Mouse (Mus musculus) cerebellum, adult 2 months (tissue): Measurements from ENCODE around the gene Zfc3h1.

Experiments used
- CTCF ChIP-seq: fragments of 200-500 bp; IDR thresholded peaks from 2 replicates; pipeline ENCODE4 v1.5.1; 2011; ENCODE audit warnings: low read depth, mild to moderate bottlenecking, control low read depth, low read length, moderate library complexity, borderline replicate concordance; ENCODE audit not compliant: insufficient read depth
- POLR2A ChIP-seq: fragments of 200-500 bp; IDR thresholded peaks from 2 replicates; pipeline ENCODE4 v1.6.1; 2011; ENCODE audit warnings: low read length, control low read depth, borderline replicate concordance; ENCODE audit not compliant: insufficient read depth

DNA sequence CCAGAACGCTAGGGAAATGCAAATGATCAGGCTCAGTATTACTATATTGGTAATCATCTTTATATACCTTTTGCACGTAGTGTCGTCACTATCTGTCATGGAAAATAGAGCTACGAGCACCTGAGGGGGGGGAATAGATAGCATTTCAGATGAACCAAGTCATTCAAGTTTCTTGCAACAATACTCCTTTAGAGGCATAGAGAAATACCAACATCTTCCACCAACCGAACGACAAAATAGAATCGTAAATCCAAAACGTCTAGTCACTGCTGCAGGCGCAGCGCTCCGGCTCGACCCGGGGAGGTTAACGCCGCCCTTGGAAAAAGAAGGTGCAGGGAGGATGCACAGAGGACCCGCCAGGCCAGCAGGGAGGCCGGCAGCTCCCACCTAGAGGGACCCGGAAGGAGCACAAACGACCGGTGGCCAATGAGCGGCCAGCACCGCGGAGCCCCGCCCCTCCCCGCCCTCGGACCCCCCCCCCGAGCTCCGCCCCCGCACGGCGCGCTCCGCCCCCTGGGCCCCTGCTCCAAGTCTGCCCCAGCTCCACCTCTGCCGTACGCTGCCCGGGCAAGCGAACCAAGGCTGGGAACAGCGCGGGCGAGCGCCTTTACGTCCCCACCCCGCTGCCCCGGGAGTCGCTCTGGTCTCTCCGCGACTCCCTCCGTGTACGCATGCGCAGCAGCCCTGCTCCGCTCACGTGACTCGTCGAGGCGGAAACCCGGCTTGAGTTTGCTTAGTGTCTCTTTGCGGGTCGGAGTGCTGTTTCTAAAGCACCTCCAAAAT lies 22.7 kb upstream of the Zfc3h1 start, which contains the start of gene Tmem19:
- TF ChIP-seq CTCF (no peak), POLR2A (peak; percentile 86)
